Mouse (Mus musculus) neural tube, embryonic 12.5 days (tissue): ENCODE measurements at regions not wholly inside any gene's neighbourhood (a gene's known extent, or its start where the extent isn't known, plus 50 kb on each side); places are given as distances from the start of the nearest gene placed in this dataset.
"Not testable (repeated sequence)": the region's sequence is repeated elsewhere in the genome, so short reads cannot be mapped to it uniquely, and the experiment has no call there.

Source experiments
- ATAC-seq: fragments of 200-750 bp; cut with Nextera tagmentation; 2 replicates; pipeline ENCODE4 v1.8.0; 2017; ENCODE audit warnings: low read depth, mild to moderate bottlenecking, moderate TSS enrichment, moderate library complexity; ENCODE audit not compliant: low FRiP score
- H3K27ac ChIP-seq: fragments of 300-500 bp; sonication (generic); 2 replicates; pipeline ENCODE4 v1.5.1; 2016
- H3K27me3 ChIP-seq: fragments of 300-500 bp; sonication (generic); replicated peaks from 2 replicates; pipeline ENCODE4 v1.6.1; 2016; ENCODE audit warnings: mild to moderate bottlenecking
- H3K36me3 ChIP-seq: fragments of 300-500 bp; sonication (generic); 2 replicates; pipeline ENCODE4 v1.6.1; 2016; ENCODE audit warnings: mild to moderate bottlenecking
- H3K4me1 ChIP-seq: fragments of 300-500 bp; sonication (generic); 2 replicates; pipeline ENCODE4 v1.6.1; 2016
- H3K4me2 ChIP-seq: fragments of 300-500 bp; sonication (generic); replicated peaks from 2 replicates; pipeline ENCODE4 v1.6.1; 2016; ENCODE audit warnings: mild to moderate bottlenecking
- H3K4me3 ChIP-seq: fragments of 300-500 bp; sonication (generic); 2 replicates; pipeline ENCODE4 v1.5.1; 2016
- H3K9ac ChIP-seq: fragments of 300-500 bp; sonication (generic); 2 replicates; pipeline ENCODE4 v1.6.1; 2016; ENCODE audit warnings: mild to moderate bottlenecking
- H3K9me3 ChIP-seq: fragments of 300-500 bp; sonication (generic); 2 replicates; pipeline ENCODE4 v1.6.1; 2016; ENCODE audit warnings: mild to moderate bottlenecking
- WGBS: fragments of 180-500 bp; shearing (Covaris S2); methylation state at CpG from one replicate; pipeline ENCODE4 v1.1.7; 2016; 5-methylcytosine and 5-hydroxymethylcytosine counted together

- H3K4me1 ChIP-seq, result peaks cover 7% of the 10 kb centered on the region; the same call in 1 of the 2 replicates
- no peaks in the 10 kb centered on the region for H3K36me3 ChIP-seq
- ATAC-seq, result no peak
- 82% methylated on average over 3 of the region's 3 CpGs for WGBS
- H3K27me3 ChIP-seq, result no peaks in the 10 kb centered on the region
- H3K27ac ChIP-seq, result no peak overlapping the region
- no peak overlapping the region for H3K9ac ChIP-seq
- H3K9me3 ChIP-seq, result no peaks in the 10 kb centered on the region
- no peak overlapping the region for H3K4me2 ChIP-seq
- H3K4me3 ChIP-seq, result no peak overlapping the region
Measured at GRCm38 (mm10) chr9:115799330-115799729, 109.9 kb upstream of the Gadl1 start.

GRCm38 (mm10) chr9:115800624-115801023 is 108.6 kb upstream of the Gadl1 start:
- no peak overlapping the region for H3K4me3 ChIP-seq
- H3K36me3 ChIP-seq, result no peaks in the 10 kb centered on the region
- H3K4me1 ChIP-seq, result peaks cover 7% of the 10 kb centered on the region; the same call in 1 of the 2 replicates
- 35% methylated on average over 6 of the region's 6 CpGs for whole genome bisulfite sequencing
- H3K4me2 ChIP-seq, result no peak overlapping the region
- peak; percentile 44; the same call in 1 of the 2 replicates for ATAC-seq
- H3K27me3 ChIP-seq, result no peaks in the 10 kb centered on the region
- no peaks in the 10 kb centered on the region for H3K9me3 ChIP-seq
- H3K9ac ChIP-seq, result no peak overlapping the region
- no peak overlapping the region for H3K27ac ChIP-seq

GRCm38 (mm10) chr9:115803071-115803470 is 106.2 kb upstream of the Gadl1 start:
- H3K27ac ChIP-seq, result no peak overlapping the region
- WGBS, result 76% methylated on average over 3 of the region's 3 CpGs
- H3K9me3 ChIP-seq, result no peaks in the 10 kb centered on the region
- H3K4me1 ChIP-seq, result peaks cover 14% of the 10 kb centered on the region
- ATAC-seq, result no peak
- H3K36me3 ChIP-seq, result no peaks in the 10 kb centered on the region
- no peak overlapping the region for H3K4me3 ChIP-seq
- no peak overlapping the region for H3K4me2 ChIP-seq
- no peak overlapping the region for H3K9ac ChIP-seq
- no peaks in the 10 kb centered on the region for H3K27me3 ChIP-seq

DNA sequence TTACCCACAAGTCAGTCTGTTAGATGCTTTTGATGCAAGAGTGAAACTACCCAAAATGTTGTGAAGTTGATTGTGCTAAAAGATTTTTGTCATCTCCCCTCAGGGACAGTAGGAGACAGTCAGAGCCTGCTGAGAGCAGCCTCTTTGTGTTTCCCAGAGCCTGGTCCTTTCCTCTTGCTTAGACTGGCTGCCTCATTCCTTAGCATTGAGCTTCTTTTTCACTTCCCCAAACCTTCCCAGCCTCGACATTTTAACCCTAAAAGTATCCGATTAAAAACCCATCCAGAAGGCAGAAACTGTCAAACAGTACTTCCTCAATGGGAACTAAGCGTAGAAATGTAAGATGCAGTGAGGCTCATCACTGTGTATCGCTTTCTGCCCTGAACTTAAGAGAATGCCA is 104.0 kb upstream of the Gadl1 start:
- WGBS, result 22% methylated on average over 4 of the region's 4 CpGs
- Histone ChIP-seq H3K9ac (no peak overlapping the region), H3K4me2 (no peak overlapping the region), H3K27me3 (no peaks in the 10 kb centered on the region), H3K27ac (no peak overlapping the region), H3K9me3 (no peaks in the 10 kb centered on the region), H3K36me3 (no peaks in the 10 kb centered on the region), H3K4me3 (no peak overlapping the region), H3K4me1 (peaks cover 14% of the 10 kb centered on the region)
- ATAC-seq, result no peak

GRCm38 (mm10) chr9:115806018-115806702 is 103.1 kb upstream of the Gadl1 start:
- Histone ChIP-seq H3K36me3 (no peaks in the 10 kb centered on the region), H3K9ac (no peak overlapping the region), H3K27ac (no peak overlapping the region), H3K4me2 (no peak overlapping the region), H3K27me3 (no peaks in the 10 kb centered on the region), H3K4me3 (no peak overlapping the region), H3K4me1 (peaks cover 8% of the 10 kb centered on the region), H3K9me3 (no peaks in the 10 kb centered on the region)
- no peak for ATAC-seq
- WGBS, result 22% methylated on average over 10 of the region's 10 CpGs

- Histone ChIP-seq H3K27ac (no peak overlapping the region), H3K9me3 (no peaks in the 10 kb centered on the region), H3K4me3 (no peak overlapping the region), H3K27me3 (no peaks in the 10 kb centered on the region), H3K9ac (no peak overlapping the region), H3K36me3 (no peaks in the 10 kb centered on the region), H3K4me1 (0 out of 2 replicates have a peak, but pooled peaks cover 6% of the 10 kb centered on the region), H3K4me2 (no peak overlapping the region)
- ATAC-seq, result no peak
- 75% methylated on average over 5 of the region's 5 CpGs for WGBS
Measured at GRCm38 (mm10) chr9:115840186-115840585, 69.1 kb upstream of the Gadl1 start.

DNA sequence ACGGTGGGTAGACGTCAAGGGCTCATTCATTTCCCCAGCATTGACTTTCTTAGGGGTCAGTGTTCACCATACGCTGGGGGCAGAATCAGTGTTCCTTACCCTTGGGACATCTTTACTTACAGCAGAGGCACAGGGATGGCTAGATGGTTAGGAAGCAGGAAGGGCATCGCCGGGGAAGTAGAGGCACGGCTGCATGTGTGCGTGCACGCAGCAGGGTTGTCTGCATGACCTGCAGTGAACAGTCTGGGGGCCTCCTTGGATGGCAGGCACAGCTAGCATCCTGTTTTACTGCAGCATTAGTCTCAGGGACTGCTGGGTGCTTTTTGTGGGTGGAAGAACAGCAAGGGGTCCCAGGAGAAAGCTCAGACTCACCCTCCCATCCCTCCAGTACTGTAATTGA is 68.5 kb upstream of the Gadl1 start:
- no peaks in the 10 kb centered on the region for H3K9me3 ChIP-seq
- 65% methylated on average over 8 of the region's 8 CpGs for WGBS
- H3K27ac ChIP-seq, result no peak overlapping the region
- no peaks in the 10 kb centered on the region for H3K36me3 ChIP-seq
- H3K4me3 ChIP-seq, result no peak overlapping the region
- no peaks in the 10 kb centered on the region for H3K27me3 ChIP-seq
- H3K4me2 ChIP-seq, result no peak overlapping the region
- no peak for ATAC-seq
- H3K9ac ChIP-seq, result no peak overlapping the region
- 0 out of 2 replicates have a peak, but pooled peaks cover 6% of the 10 kb centered on the region for H3K4me1 ChIP-seq

DNA sequence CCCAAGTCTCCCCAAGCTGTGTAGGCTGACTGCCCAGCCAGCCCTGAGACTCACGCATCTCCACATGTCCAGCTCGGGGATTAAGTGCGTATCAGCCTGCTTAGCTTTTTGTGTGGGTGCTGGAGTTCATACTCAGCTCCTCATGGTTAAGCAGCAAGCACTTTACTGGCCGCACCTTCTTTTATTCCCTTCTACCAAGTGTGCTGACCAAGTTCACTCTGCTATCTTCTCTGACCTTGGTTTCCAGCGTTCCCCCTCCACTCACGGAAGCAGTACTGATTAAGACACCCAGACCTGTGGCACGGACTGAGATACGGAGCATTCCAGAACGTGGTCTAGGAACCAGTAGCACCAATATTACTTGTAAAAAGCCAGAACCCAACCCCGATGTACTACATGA is 67.6 kb upstream of the Gadl1 start:
- Histone ChIP-seq H3K27me3 (no peaks in the 10 kb centered on the region), H3K4me3 (no peak overlapping the region), H3K9me3 (no peaks in the 10 kb centered on the region), H3K4me1 (0 out of 2 replicates have a peak, but pooled peaks cover 6% of the 10 kb centered on the region), H3K36me3 (no peaks in the 10 kb centered on the region), H3K4me2 (no peak overlapping the region), H3K9ac (no peak overlapping the region), H3K27ac (no peak overlapping the region)
- ATAC-seq, result no peak
- 91% methylated on average over 10 of the region's 10 CpGs for WGBS

GRCm38 (mm10) chr9:115844340-115844739 is 64.9 kb upstream of the Gadl1 start:
- Histone ChIP-seq H3K4me2 (no peak overlapping the region), H3K27ac (no peak overlapping the region), H3K36me3 (no peaks in the 10 kb centered on the region), H3K4me3 (no peak overlapping the region), H3K27me3 (no peaks in the 10 kb centered on the region), H3K9me3 (no peaks in the 10 kb centered on the region), H3K4me1 (0 out of 2 replicates have a peak, but pooled peaks cover 6% of the 10 kb centered on the region), H3K9ac (no peak overlapping the region)
- 67% methylated on average over 4 of the region's 4 CpGs for WGBS
- ATAC-seq, result no peak

DNA sequence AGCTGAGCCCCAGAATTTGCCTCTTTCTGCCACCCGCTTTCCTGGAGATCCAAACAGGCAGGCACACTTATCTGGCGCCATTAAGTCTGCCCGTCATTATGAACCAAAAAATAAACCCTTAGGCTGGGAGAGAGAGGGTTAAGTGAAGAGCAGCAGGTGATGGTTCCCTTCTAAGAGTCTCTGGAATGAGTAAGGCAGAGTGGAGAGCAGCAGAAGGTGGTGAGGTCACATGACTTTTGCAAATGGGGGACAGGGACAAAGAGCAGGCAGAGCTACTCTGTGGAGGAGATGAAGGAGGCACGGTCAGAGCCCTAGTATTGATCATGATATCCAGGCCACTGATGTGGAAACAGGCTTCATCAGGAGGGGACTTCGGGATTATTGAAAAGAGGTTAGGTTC is 64.2 kb upstream of the Gadl1 start:
- ATAC-seq, result no peak
- no peak overlapping the region for H3K9ac ChIP-seq
- no peaks in the 10 kb centered on the region for H3K9me3 ChIP-seq
- 0 out of 2 replicates have a peak, but pooled peaks cover 6% of the 10 kb centered on the region for H3K4me1 ChIP-seq
- H3K27me3 ChIP-seq, result no peaks in the 10 kb centered on the region
- H3K4me2 ChIP-seq, result no peak overlapping the region
- WGBS, result 81% methylated on average over 5 of the region's 5 CpGs
- H3K27ac ChIP-seq, result no peak overlapping the region
- no peak overlapping the region for H3K4me3 ChIP-seq
- no peaks in the 10 kb centered on the region for H3K36me3 ChIP-seq

GRCm38 (mm10) chr9:115847289-115848074 is 61.8 kb upstream of the Gadl1 start:
- Histone ChIP-seq H3K36me3 (no peaks in the 10 kb centered on the region), H3K4me2 (peak overlapping the region; percentile 43), H3K9me3 (no peaks in the 10 kb centered on the region), H3K4me3 (no peak overlapping the region), H3K27me3 (no peaks in the 10 kb centered on the region), H3K9ac (no peak overlapping the region), H3K27ac (no peak overlapping the region), H3K4me1 (no peaks in the 10 kb centered on the region)
- WGBS, result 53% methylated on average over 12 of the region's 12 CpGs
- peak; percentile 76 for ATAC-seq

GRCm38 (mm10) chr9:115853210-115853842 is 55.9 kb upstream of the Gadl1 start:
- not testable (repeated sequence) for H3K9me3 ChIP-seq, H3K4me1 ChIP-seq, H3K36me3 ChIP-seq, H3K27me3 ChIP-seq, H3K27ac ChIP-seq, ATAC-seq, H3K9ac ChIP-seq, H3K4me3 ChIP-seq, H3K4me2 ChIP-seq
- WGBS, result 90% methylated on average over 5 of the region's 5 CpGs
